Mouse (Mus musculus) heart, postnatal 0 days (tissue): ENCODE data around the gene Ralgapa1.

ENCODE experiments used
- CTCF ChIP-seq: IDR thresholded peaks from 2 replicates; pipeline ENCODE4 v1.5.1; 2016; ENCODE audit warnings: antibody characterized with exemption, control low read depth, low read depth
- EP300 ChIP-seq: IDR thresholded peaks from 2 replicates; pipeline ENCODE4 v1.6.1; 2016; ENCODE audit warnings: antibody characterized with exemption, low read depth

GRCm38 (mm10) chr12:55778301-55778700 lies 42.7 kb downstream of the Ralgapa1 start:
- peak; percentile 53 for TF ChIP-seq CTCF
- no peak for TF ChIP-seq EP300
